Mouse (Mus musculus): ENCODE results near the gene Slc35c2. TPM values are rescaled to one million over a fixed set of nuclear protein-coding genes. Genes with fewer than 3 reads are reported as not detected.

The Slc35c2 gene
- polyA plus RNA-seq, 3 experiments from 2014 or later, result 36.4 to 44.9 (median 44.1) TPM

- ATAC-seq, result no peak
Measured at GRCm38 (mm10) chr2:165273589-165273988, 14.1 kb downstream of the Slc35c2 start.

- no peak for ATAC-seq
Measured at GRCm38 (mm10) chr2:165271326-165271725, 16.3 kb downstream of the Slc35c2 start.

DNA sequence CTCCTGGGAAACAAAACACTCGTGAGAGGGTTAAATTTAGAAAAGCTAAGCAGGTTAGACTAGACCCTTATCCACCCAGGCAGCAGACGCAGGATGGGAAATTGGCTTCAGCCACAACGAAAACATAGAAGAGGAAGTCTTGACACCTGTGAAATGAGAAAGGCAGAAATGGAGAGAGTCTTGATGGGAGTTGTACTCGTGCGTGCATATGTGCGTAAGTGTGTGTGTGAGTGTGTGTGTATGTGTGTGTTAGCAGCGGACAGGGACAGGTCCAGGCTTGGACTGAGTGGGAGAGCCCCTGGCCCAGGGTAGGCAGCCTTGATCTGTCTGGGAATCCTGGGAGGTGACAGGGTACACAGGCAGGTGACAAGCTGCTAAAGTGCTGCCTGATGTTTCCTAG, 16.8 kb downstream of the Slc35c2 start:
- ATAC-seq, result no peak

GRCm38 (mm10) chr2:165266739-165267138, 20.9 kb downstream of the Slc35c2 start:
- ATAC-seq, result no peak

GRCm38 (mm10) chr2:165263861-165264260, 23.8 kb downstream of the Slc35c2 start:
- no peak for ATAC-seq

DNA sequence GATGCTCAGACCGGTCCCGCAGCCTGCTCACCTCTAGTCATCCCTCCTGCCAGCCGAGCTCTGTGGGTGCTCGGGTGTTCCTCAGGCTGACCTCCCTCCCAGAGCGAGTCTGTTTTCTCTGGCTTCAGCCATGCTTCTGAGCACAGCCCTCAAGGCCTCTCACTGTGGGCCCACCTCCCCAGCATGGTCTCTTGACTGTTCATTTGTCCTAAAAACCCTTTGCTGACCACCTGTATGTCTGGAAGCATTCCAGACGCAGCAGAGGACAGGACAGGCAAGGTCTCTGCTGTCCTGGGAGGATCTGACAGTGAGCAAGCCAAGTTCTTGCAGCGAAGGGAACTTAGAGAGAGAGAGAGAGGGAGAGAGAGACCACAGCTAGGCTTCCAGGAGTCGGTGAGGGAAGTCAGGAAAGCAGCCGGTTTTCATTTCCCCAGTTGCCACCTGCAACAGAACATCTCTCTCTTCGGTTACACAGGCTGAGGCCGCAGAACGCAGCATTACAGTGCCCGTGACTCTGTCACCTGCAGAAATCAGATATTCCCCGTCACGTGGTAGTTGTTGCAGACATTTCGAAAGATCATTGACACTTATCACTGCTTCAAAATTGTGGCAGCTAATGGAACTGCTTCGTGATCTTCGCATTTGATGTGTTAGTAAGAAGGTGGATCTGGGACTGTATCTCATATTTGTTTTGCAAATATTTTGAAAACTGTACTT, 25.2 kb downstream of the Slc35c2 start:
- no peak for ATAC-seq

DNA sequence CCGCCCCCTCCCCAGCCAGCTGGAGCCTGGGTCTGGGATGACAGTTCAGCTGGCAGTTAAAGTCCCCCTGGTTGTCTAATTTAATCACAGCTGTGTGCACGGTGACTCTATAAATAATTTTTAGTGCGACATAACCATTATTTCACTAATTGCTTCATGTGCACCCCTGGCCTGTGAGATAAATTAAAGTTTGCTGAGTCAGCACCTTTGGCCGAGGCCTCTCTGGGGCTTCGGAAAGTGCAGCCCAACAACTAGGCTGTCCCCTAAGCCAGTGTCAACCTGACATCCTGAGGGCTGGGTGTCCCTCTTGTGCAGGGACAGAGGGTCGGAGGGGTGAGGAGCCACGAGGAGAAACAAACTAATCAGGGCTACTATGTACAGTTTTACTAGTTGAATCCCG, 27.8 kb downstream of the Slc35c2 start:
- no peak for ATAC-seq

GRCm38 (mm10) chr2:165258321-165258720, 29.3 kb downstream of the Slc35c2 start:
- no peak for ATAC-seq

DNA sequence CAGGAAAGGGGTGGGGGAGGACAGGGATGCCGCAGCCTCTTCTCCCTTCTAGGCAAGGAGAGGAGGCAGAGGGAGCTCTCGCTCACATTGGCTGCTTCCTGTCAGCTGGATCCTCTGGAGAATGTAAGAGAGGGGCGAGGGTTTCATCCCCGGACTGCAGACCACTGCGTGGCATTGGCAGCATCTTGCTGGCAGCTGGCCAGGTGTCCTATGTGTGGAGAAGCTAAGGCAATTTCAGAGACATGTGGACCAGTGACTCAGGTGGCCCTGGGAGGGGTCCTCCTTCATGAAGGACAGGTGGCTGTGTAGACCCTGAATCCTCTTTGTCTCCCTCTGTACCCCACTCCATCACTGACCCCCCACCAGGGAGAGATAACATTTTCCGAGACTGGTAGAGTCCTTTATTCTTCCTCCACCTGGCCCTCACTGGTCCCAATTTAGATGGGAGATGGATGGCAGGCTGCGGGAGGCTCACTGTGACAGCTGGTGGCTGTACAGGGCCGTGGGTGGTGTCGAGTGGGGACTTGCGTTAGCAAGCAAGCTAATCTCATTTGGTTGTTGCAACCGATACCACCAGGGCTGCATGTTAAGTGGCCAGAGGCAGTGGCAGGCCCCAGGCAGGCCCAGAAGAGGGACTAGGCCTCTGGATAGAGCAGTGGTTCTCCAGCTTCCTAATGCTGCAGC, 30.4 kb downstream of the Slc35c2 start:
- no peak for ATAC-seq

DNA sequence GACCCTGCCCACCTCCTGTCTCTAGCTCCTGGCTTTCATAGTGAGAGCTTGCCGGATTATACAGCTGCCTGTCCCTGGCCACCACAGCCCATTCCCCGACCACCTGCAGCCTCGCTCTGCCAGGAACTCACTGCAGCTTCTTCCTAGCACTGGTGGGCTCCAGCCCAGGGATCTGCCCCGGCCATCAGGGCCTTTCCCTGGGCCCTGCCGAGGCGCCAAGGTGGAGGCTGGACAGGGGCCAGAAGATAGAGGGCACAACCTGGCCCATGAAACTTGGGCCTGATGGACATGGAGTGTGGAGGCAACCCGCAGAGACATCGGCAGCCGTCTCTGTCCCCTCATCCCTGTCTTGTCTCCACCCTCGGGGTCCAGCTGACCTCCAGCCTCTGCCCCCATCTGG, 31.5 kb downstream of the Slc35c2 start:
- no peak for ATAC-seq

GRCm38 (mm10) chr2:165253867-165254266, 33.8 kb downstream of the Slc35c2 start:
- no peak for ATAC-seq

- ATAC-seq, result no peak
Measured at GRCm38 (mm10) chr2:165253269-165253668, 34.4 kb downstream of the Slc35c2 start.

GRCm38 (mm10) chr2:165252801-165253200, 34.9 kb downstream of the Slc35c2 start:
- no peak for ATAC-seq

GRCm38 (mm10) chr2:165252381-165252780, 35.3 kb downstream of the Slc35c2 start:
- ATAC-seq, result no peak

DNA sequence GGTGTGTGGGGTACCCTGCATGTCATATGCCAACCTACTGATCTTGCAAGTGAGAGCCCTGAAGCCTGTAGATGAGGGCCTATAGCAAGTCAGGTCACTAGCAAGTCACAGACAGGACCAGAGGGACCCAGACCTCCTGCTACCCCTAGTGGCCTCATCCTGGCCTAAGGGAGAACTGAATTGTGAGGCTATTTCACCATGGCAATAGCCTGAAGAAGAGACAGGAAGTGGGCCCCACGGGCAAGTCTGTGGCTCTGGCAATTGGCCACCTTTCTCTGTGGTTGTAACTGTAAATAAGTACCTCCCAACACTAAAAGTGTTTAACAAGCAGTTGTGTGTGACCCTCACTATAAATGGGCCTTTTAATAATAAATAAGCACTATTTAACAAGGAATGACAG, 36.8 kb downstream of the Slc35c2 start:
- no peak for ATAC-seq

- ATAC-seq, result no peak
Measured at GRCm38 (mm10) chr2:165248967-165249366, 38.7 kb downstream of the Slc35c2 start.

DNA sequence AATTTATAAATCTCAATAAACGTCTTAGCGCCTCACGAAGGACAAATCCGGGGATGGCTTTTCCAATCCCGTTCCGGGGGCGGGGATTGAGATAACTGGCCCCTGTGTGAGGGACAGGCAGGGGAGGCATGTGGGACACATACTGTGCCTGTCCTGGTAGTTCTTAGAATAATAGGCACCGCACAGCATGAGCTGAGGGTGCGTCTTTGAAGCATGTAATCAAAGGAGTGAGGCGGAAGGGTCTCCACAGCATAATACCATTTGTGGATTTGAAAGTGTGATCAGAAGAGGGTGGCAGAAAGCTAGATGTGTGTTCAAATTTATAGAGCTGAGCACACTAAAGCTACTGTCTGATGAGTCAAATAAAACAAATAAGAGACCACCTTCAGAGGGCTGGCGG, 41.3 kb downstream of the Slc35c2 start:
- ATAC-seq, result no peak

GRCm38 (mm10) chr2:165243122-165243720, 44.4 kb downstream of the Slc35c2 start:
- ATAC-seq, result no peak

DNA sequence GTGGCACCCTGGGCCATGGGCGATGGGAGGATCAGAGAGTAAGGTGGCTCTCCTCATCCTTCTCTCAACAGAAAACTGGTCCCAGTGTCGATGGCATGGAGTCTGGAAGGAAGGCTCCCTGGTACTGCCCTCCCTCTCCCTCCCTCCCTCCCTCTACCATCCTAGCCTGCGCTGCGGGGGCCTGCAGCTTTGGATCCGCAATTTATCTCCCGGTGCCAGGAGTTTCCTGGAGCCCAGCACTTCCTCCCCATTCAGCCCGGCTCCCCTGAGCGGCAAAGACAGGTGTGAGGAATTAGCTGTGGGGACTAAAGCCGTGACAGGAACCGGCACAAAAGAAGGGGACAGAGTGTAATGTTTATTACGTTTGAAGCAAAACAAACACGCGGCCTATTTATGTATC, 45.1 kb downstream of the Slc35c2 start:
- no peak for ATAC-seq

DNA sequence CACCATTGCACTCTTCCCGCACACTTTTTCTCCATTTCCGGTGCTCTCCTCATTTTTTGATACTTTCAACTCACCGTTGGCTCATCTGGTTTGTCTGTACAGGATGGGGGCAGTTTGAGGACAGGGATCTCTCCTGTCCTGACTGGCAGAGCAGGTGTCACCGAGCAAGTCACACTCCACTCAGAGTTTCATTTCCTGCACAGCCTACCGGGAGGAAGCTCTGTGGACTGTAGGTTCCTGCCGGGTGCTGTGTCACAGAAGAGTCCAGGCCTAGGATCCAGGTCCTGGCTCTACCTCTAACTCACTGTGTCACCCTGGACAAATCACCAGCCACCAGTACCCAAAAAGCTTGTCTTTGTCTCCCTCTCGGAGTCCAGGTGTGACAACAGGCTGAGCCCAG, 45.9 kb downstream of the Slc35c2 start:
- ATAC-seq, result no peak

DNA sequence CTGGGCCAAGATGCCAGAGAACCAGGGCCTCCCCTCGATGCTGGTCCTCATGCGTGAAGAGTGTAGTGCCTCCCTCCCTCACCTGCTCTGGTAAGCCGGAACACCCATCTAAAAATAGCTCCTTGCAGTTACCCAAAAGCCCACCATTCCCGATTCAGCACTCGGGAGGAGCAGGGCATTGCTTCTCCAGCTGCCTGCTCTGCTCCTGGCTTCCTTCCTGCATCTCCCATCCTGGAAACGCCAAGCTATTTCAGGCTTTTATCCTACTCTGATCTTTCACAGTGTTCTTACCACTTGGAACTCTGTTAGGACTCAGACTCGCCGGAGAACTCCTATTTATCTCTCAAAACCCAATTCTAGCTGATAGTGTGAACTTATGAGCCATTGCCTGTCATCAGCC, 47.3 kb downstream of the Slc35c2 start:
- no peak for ATAC-seq

GRCm38 (mm10) chr2:165239533-165240144, 48.0 kb downstream of the Slc35c2 start:
- no peak for ATAC-seq

- no peak for ATAC-seq
Measured at GRCm38 (mm10) chr2:165238416-165239145, 49.1 kb downstream of the Slc35c2 start.

Data from inflammation-experienced regulatory T-cells, adult 6 months (primary cell).